Mouse (Mus musculus) G1E (cell line): Measurements from ENCODE around the gene Fam131b. TPM values are rescaled to one million over a fixed set of nuclear protein-coding genes. Genes with fewer than 3 reads are reported as not detected.

Experiments used
- ATAC-seq: 2 replicates; pipeline ENCODE4 v1.8.0; 2016; ENCODE audit warnings: mild to moderate bottlenecking; ENCODE audit not compliant: insufficient number of reproducible peaks, poor library complexity, low FRiP score, severe bottlenecking; ENCODE audit errors: extremely low read depth
- DNase-seq: peaks from one replicate; pipeline ENCODE4 v3.0.0; 2012; ENCODE audit warnings: low spot score
- H3K27me3 ChIP-seq: 2 replicates; pipeline ENCODE4 v1.6.1; 2012; ENCODE audit warnings: mild to moderate bottlenecking, low read length, inconsistent platforms; ENCODE audit not compliant: insufficient read depth
- H3K36me3 ChIP-seq: replicated peaks from 2 replicates; pipeline ENCODE3; 2012; ENCODE audit warnings: mild to moderate bottlenecking, inconsistent platforms
- H3K4me1 ChIP-seq: 2 replicates; pipeline ENCODE4 v1.6.1; 2012; ENCODE audit warnings: low read depth, low read length, inconsistent platforms, mixed read lengths; ENCODE audit not compliant: insufficient read depth
- H3K4me3 ChIP-seq: 2 replicates; pipeline ENCODE4 v1.5.1; 2012; ENCODE audit warnings: low read depth, mild to moderate bottlenecking, inconsistent platforms, low read length, moderate library complexity, mixed read lengths
- H3K9me3 ChIP-seq: replicated peaks from 2 replicates; pipeline ENCODE4 v1.6.1; 2012; ENCODE audit warnings: inconsistent platforms
- CTCF ChIP-seq: IDR thresholded peaks from 2 replicates; pipeline ENCODE4 v1.5.1; 2012; ENCODE audit warnings: low read depth, low read length, inconsistent platforms, mixed read lengths
- GATA1 ChIP-seq: IDR thresholded peaks from 2 replicates; pipeline ENCODE4 v1.6.1; 2012; ENCODE audit warnings: borderline replicate concordance, low read length, inconsistent platforms, mixed read lengths
- GATA2 ChIP-seq: IDR thresholded peaks from 2 replicates; pipeline ENCODE4 v1.6.1; 2012; ENCODE audit warnings: low read depth, low read length, inconsistent platforms, borderline replicate concordance
- POLR2AphosphoS5 ChIP-seq: IDR thresholded peaks from 2 replicates; pipeline ENCODE4 v1.6.1; 2012; ENCODE audit warnings: low read depth, low read length, inconsistent platforms; ENCODE audit not compliant: insufficient replicate concordance
- TAL1 ChIP-seq: conservative IDR thresholded peaks from 2 replicates; pipeline ENCODE4 v1.6.1; 2012; ENCODE audit warnings: low read depth, low read length, inconsistent platforms, mixed read lengths
- polyA plus RNA-seq: library from polyadenylated mRNA; stranded (reverse); fragments of >175 nt; gene quantifications from 2 replicates; pipeline ENCODE4 v1.2.3, GENCODE M21; 2012
- total RNA-seq, 2 experiments: library from RNA; stranded (forward) in 1 of 2; stranded (reverse) in 1 of 2; fragments of 200-1000 nt in 1 of 2; fragments of >200 nt in 1 of 2; fragmentation: Nextera tagmentation in 1 of 2; gene quantifications; 2 replicates each; pipeline ENCODE4 v1.2.3; 2014 to 2017

Fam131b gene
- total and polyA plus RNA-seq, 3 experiments, result 0.01 to 0.05 TPM; not detected in 1

DNA sequence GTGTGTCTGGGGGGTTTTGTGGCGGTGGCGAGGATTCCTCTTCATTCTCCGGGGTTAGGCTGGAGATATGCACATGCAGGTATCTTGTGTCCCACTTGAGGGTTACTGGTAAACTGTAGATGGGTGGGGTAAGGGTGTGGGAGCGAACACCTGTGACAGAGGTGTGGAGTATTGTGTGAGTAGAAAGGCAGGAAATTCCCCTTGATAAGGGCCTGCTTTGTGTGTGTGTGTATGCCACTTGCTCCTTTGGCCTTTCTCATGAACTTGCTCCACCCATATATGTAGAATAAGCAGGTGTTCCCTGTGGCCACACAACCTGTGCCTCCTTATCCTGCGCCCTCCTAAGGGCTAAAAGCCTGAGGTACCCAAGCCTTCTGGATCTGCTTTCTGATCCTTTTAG is 32.5 kb upstream of the Fam131b start:
- Histone ChIP-seq H3K9me3 (no peaks in the 10 kb centered on the region), H3K27me3 (no peaks in the 10 kb centered on the region), H3K4me3 (no peak overlapping the region), H3K36me3 (peaks cover 38% of the 10 kb centered on the region), H3K4me1 (peaks cover 29% of the 10 kb centered on the region)
- DNase-seq (no peak), ATAC-seq (no peak)
- no peak for TF ChIP-seq CTCF
- no peak for TF ChIP-seq GATA2
- TF ChIP-seq POLR2AphosphoS5, result no peak
- TF ChIP-seq TAL1, result no peak
- no peak for TF ChIP-seq GATA1

DNA sequence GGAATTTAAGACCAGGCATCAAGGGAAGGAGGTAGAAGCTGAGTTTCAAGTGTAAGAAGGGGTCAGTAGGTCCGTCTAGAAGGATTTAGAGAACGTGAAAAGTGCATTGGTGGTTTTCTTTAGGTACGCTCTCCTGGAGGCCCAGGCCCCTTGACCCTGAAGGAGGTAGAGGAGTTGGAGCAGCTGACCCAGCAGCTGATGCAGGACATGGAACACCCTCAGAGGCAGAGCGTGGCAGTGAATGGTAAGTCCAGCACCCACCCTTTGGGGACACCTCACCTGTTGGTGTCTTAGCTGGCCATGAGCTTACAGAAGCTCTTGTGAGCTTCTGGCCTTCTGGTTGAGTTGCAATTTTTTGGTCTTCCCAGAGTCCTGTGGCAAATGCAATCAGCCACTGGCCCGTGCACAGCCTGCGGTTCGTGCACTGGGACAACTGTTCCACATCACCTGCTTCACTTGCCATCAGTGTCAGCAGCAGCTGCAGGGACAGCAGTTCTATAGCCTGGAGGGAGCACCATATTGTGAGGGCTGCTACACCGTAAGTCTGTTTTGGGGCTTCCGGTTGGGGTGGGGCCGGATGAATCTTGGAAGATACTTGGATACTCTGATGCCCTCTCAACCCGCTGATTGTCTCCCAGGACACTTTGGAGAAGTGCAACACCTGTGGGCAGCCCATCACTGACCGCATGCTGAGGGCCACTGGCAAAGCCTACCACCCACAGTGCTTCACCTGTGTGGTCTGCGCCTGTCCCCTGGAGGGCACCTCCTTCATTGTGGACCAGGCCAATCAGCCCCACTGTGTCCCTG is 31.6 kb upstream of the Fam131b start:
- Histone ChIP-seq H3K9me3 (no peaks in the 10 kb centered on the region), H3K27me3 (0 out of 2 replicates have a peak, but pooled peaks cover under 1% of the 10 kb centered on the region), H3K4me3 (no peak overlapping the region), H3K36me3 (peaks cover 44% of the 10 kb centered on the region), H3K4me1 (peaks cover 38% of the 10 kb centered on the region)
- ATAC-seq (no peak), DNase-seq (no peak)
- TF ChIP-seq CTCF (no peak), TAL1 (no peak), GATA1 (no peak), GATA2 (no peak), POLR2AphosphoS5 (no peak)

DNA sequence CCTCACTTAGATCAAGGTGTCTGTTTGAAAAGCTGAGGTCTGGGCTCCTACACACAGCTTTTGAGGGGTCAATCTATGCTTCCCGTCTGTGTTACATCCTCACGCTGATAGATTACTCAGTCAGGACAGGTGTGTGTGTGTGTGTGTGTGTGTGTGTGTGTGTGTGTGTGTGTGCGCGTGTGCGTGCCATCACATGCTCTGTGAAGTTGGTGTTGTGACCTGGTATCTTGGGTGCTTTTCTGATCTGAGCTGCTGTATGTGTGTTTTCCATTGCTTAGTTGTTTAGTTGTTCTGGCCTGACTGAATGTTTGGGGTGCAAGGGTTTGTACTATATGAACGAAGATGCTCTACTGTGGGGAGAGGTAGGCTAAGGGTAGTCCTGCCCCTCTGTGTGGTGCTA is 30.9 kb upstream of the Fam131b start:
- Histone ChIP-seq H3K36me3 (peaks cover 44% of the 10 kb centered on the region), H3K4me3 (no peak overlapping the region), H3K4me1 (peaks cover 44% of the 10 kb centered on the region), H3K9me3 (no peaks in the 10 kb centered on the region), H3K27me3 (peaks cover 5% of the 10 kb centered on the region; the same call in 1 of the 2 replicates)
- DNase-seq (no peak), ATAC-seq (no peak)
- TF ChIP-seq GATA2 (no peak), TAL1 (no peak)

DNA sequence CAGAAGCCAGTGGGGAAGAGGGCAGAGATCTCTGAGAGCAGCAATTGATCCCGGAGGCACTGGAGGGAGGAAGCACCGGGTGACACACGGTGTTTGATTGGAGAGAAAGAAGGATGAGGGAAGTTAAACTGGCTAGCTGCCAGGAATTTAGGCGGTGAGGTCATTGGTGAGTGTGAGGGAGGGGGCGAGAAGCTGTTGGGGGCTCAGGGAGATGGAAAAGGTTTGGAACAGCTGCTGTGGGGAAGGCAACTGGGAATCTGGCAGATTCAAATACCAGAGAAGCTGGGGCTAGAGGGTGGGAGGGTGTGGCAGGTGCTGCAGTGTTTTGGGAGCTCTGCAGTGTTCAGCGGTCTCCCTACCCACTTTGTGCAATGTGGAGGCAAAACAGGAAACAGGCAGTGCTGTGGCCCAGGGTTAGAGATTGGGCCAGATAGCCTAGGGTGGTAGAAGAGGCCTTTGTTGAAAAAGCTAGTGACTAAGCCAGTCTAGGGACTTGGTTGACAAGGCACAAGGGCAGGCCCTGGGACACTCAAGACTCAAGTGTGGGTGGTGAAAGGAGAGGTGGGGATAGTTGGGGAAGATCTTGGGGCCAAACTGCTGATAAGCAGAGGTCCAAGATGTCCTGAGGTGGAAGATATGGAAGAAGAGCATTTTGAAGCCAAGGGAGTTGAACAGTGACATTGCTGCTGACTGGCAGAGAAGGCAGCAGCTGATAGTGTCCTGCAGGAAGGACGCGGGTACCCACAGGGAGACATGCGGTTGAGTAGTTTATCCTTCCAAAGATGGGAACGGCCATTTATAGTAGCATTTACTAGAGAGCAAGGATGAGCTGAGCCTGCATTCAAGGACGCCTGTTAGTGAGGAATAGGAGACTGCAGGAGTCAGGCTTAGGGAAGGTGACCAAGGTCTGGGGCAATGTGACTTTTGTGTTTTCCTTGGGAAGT is 29.9 kb upstream of the Fam131b start:
- H3K4me3 ChIP-seq, result no peak overlapping the region; the same call in 1 of the 2 replicates
- peaks cover 5% of the 10 kb centered on the region; the same call in 1 of the 2 replicates for H3K27me3 ChIP-seq
- H3K36me3 ChIP-seq, result peaks cover 41% of the 10 kb centered on the region
- peaks cover 49% of the 10 kb centered on the region for H3K4me1 ChIP-seq
- DNase-seq (peak; percentile 25), ATAC-seq (peak; percentile 50)
- no peaks in the 10 kb centered on the region for H3K9me3 ChIP-seq
- TF ChIP-seq GATA1, result no peak
- TF ChIP-seq CTCF, result no peak

DNA sequence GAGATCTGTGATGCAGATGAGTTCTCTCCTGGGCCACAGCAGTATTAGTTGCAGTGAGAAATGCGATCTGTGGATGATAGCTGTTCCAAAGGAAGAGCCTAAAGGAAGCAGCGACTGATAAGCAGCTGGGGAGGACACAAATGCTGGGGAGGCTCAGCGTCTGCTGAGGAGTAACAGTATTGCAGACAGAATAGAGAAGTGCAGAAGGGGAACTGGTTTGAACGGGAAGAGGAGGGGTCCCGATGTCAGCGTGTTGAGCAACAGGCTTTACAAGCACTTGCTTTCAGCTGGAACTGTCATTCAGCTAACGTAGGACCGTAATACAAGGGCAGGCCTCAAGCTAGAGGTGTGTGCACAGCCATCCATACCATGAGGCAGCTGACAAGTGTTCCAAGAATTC is 28.7 kb upstream of the Fam131b start:
- peak; percentile 24 for ATAC-seq

DNA sequence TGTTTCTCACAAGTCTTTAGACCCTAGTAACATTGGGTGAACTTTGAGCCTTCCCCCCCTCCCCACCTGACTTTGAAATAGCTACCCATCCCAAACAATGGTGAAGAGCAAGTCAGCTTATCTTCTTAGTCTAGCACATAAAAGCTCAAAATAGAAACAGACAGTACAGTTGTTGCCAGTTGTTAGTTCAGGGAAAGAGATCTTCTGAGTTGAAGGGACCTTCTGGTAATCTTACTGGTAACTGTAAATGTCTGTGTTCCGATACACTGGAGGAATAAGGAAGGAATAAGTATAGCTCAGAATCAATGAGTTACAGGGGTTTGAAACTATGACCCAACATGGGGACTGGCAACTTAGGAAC is 28.0 kb upstream of the Fam131b start:
- no peak for TF ChIP-seq POLR2AphosphoS5
- TF ChIP-seq CTCF, result no peak
- TF ChIP-seq TAL1, result no peak
- no peak for TF ChIP-seq GATA2
- TF ChIP-seq GATA1, result no peak
- peaks cover 57% of the 10 kb centered on the region for H3K4me1 ChIP-seq
- DNase-seq, result no peak
- no peak overlapping the region; the same call in 1 of the 2 replicates for H3K4me3 ChIP-seq
- ATAC-seq, result no peak
- no peaks in the 10 kb centered on the region for H3K9me3 ChIP-seq
- peaks cover 27% of the 10 kb centered on the region for H3K36me3 ChIP-seq
- peaks cover 5% of the 10 kb centered on the region; the same call in 1 of the 2 replicates for H3K27me3 ChIP-seq

More for the DNA sequence above, 28.7 kb upstream of the Fam131b start:
- Histone ChIP-seq H3K27me3 (peaks cover 5% of the 10 kb centered on the region; the same call in 1 of the 2 replicates), H3K4me1 (peaks cover 57% of the 10 kb centered on the region), H3K4me3 (no peak overlapping the region), H3K9me3 (no peaks in the 10 kb centered on the region), H3K36me3 (peaks cover 34% of the 10 kb centered on the region)
- peak; percentile 25 for DNase-seq
- TF ChIP-seq TAL1 (no peak), CTCF (no peak), GATA1 (no peak), POLR2AphosphoS5 (no peak), GATA2 (no peak)
